Mouse (Mus musculus): ENCODE measurements around the gene Syt2. TPM values are rescaled to one million over a fixed set of nuclear protein-coding genes. Genes with fewer than 3 reads are reported as not detected.
A peak's percentile ranks its signal among the peaks of the same experiment; 100 is the strongest.

Gene Syt2
- polyA plus RNA-seq, 1 experiment from 2014 or later = 2.9 TPM

- WGBS = 18% methylated on average over 3 of the region's 3 CpGs
- Histone ChIP-seq H3K4me3 (ENCODE audit: low read depth, low read length) (no peak overlapping the region), H3K27ac (ENCODE audit: low read depth, low read length) (no peak overlapping the region), H3K36me3 (ENCODE audit: control insufficient read depth, insufficient read depth, low read length) (no peaks in the 10 kb centered on the region), H3K27me3 (ENCODE audit: control insufficient read depth, insufficient read depth, low read length) (peaks cover 19% of the 10 kb centered on the region), H3K9me3 (ENCODE audit: control insufficient read depth, low read length) (no peaks in the 10 kb centered on the region), H3K4me1 (ENCODE audit: control insufficient read depth, insufficient read depth, low read length) (0 out of 2 replicates have a peak, but pooled peaks cover 6% of the 10 kb centered on the region), H3K4me2 (ENCODE audit: low read depth) (no peak overlapping the region), H3K9ac (ENCODE audit: low read length) (no peak overlapping the region)
- ATAC-seq (ENCODE audit: insufficient read depth, low FRiP score, low TSS enrichment) (no peak), DNase-seq (ENCODE audit: low spot score) (no peak)
Observed at GRCm38 (mm10) chr1:134641507-134641906, 5.0 kb upstream of the Syt2 start.

DNA sequence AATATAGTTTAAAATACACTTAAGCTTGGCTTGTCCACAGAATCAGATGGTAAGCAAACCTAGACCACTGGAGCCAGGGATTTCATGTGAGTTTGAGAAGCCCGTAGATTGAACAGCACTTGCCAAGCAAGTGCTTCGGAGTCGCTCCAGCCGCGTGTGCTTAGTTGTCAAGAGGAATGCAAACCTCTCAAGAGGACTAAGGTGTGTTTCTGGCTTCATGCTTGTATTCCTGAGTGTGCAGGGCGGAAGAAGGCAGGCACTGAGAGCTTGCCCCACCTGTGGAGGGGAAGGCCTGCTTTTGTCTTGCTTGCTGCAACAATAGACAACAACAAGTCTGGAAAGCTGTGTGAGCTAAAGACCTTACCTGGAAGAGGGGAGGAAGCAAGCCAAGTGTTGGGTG lies 2.8 kb upstream of the Syt2 start:
- ATAC-seq (ENCODE audit: insufficient read depth, low FRiP score, low TSS enrichment) = no peak
- Histone ChIP-seq H3K4me3 (ENCODE audit: low read depth, low read length) (no peak overlapping the region), H3K36me3 (ENCODE audit: control insufficient read depth, insufficient read depth, low read length) (no peaks in the 10 kb centered on the region), H3K27me3 (ENCODE audit: control insufficient read depth, insufficient read depth, low read length) (peaks cover 41% of the 10 kb centered on the region), H3K9me3 (ENCODE audit: control insufficient read depth, low read length) (no peaks in the 10 kb centered on the region), H3K27ac (ENCODE audit: low read depth, low read length) (no peak overlapping the region), H3K9ac (ENCODE audit: low read length) (no peak overlapping the region), H3K4me1 (ENCODE audit: control insufficient read depth, insufficient read depth, low read length) (0 out of 2 replicates have a peak, but pooled peaks cover 10% of the 10 kb centered on the region), H3K4me2 (ENCODE audit: low read depth) (no peak overlapping the region)
- no peak for DNase-seq (ENCODE audit: low spot score)
- 78% methylated on average over 6 of the region's 6 CpGs for WGBS

DNA sequence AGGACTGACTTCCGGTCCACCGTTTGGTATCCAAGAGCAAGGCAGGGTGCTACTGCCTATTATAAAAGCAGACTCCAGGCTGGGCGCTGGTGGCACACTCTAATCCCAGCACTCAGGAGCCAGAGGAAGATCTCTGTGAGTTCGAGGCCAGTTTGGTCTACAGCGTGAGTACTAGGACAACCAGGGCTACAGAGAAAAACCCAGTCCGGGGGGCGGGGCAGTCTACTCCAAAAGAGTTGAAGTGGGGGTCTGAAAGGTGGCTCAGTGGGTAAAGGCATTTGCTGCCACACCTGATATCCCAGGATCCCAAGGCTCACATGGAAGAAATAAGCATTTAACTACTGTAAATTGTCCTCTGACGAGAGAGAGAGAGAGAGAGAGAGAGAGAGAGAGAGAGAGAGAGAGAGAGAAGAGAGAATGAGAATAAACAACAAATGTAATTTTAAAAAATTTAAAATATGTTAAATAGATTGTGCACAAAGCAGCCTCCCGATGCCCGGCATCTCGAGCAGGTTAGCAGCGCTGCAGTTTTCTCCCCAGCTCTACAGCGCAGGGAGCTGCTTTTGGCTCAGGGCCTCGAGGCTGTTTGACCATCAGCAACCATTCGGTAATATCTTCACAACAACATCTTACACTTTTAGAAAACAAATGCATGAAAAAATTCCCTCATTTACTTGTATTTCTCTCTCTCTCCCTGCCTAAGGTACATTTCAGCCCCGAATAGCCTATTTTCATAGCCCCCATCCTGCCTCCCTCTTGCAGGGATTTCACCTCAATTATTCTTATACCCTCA lies 873 bp upstream of the Syt2 start:
- Histone ChIP-seq H3K27ac (ENCODE audit: low read depth, low read length) (no peak overlapping the region), H3K4me2 (ENCODE audit: low read depth) (peak overlapping the region; percentile 77), H3K4me3 (ENCODE audit: low read depth, low read length) (peak overlapping the region; percentile 43), H3K9me3 (ENCODE audit: control insufficient read depth, low read length) (no peaks in the 10 kb centered on the region), H3K36me3 (ENCODE audit: control insufficient read depth, insufficient read depth, low read length) (no peaks in the 10 kb centered on the region), H3K9ac (ENCODE audit: low read length) (no peak overlapping the region), H3K27me3 (ENCODE audit: control insufficient read depth, insufficient read depth, low read length) (peaks cover 45% of the 10 kb centered on the region), H3K4me1 (ENCODE audit: control insufficient read depth, insufficient read depth, low read length) (0 out of 2 replicates have a peak, but pooled peaks cover 10% of the 10 kb centered on the region)
- DNase-seq (ENCODE audit: low spot score) (no peak), ATAC-seq (ENCODE audit: insufficient read depth, low FRiP score, low TSS enrichment) (no peak)
- 23% methylated on average over 16 of the region's 16 CpGs for WGBS

DNA sequence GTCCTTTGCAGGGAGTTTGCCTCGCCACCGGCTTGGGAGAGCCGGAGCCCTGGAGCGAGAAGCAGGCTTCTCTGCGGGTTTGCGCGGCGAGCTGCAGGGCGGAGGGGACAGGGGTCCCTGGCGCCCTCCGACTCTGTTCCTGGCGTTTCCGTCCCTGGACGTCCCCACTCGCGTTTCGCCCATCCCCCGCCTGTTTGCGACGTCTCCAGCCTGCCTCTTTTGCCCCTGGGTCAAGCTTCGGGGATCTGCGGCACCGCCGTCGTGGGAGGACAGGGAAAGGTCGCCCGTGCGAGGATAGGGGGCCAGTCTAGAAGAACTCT lies 446 bp downstream of the Syt2 start:
- peak overlapping the region; percentile 26 for H3K9ac ChIP-seq (ENCODE audit: low read length)
- under 1% methylated on average over 28 of the region's 28 CpGs for whole genome bisulfite sequencing
- peaks cover 45% of the 10 kb centered on the region for H3K27me3 ChIP-seq (ENCODE audit: control insufficient read depth, insufficient read depth, low read length)
- H3K4me3 ChIP-seq (ENCODE audit: low read depth, low read length) = peak overlapping the region; percentile 43
- H3K4me1 ChIP-seq (ENCODE audit: control insufficient read depth, insufficient read depth, low read length) = 0 out of 2 replicates have a peak, but pooled peaks cover 10% of the 10 kb centered on the region
- H3K9me3 ChIP-seq (ENCODE audit: control insufficient read depth, low read length) = no peaks in the 10 kb centered on the region
- peak overlapping the region; percentile 77 for H3K4me2 ChIP-seq (ENCODE audit: low read depth)
- DNase-seq (ENCODE audit: low spot score) = no peak
- no peaks in the 10 kb centered on the region for H3K36me3 ChIP-seq (ENCODE audit: control insufficient read depth, insufficient read depth, low read length)
- H3K27ac ChIP-seq (ENCODE audit: low read depth, low read length) = no peak overlapping the region
- ATAC-seq (ENCODE audit: insufficient read depth, low FRiP score, low TSS enrichment) = no peak

GRCm38 (mm10) chr1:134647591-134647990 lies 1.1 kb downstream of the Syt2 start:
- Histone ChIP-seq H3K4me1 (ENCODE audit: control insufficient read depth, insufficient read depth, low read length) (0 out of 2 replicates have a peak, but pooled peaks cover 10% of the 10 kb centered on the region), H3K9ac (ENCODE audit: low read length) (no peak overlapping the region), H3K4me2 (ENCODE audit: low read depth) (no peak overlapping the region), H3K27ac (ENCODE audit: low read depth, low read length) (no peak overlapping the region), H3K9me3 (ENCODE audit: control insufficient read depth, low read length) (no peaks in the 10 kb centered on the region), H3K4me3 (ENCODE audit: low read depth, low read length) (no peak overlapping the region), H3K36me3 (ENCODE audit: control insufficient read depth, insufficient read depth, low read length) (no peaks in the 10 kb centered on the region), H3K27me3 (ENCODE audit: control insufficient read depth, insufficient read depth, low read length) (peaks cover 45% of the 10 kb centered on the region)
- no peak for ATAC-seq (ENCODE audit: insufficient read depth, low FRiP score, low TSS enrichment)
- DNase-seq (ENCODE audit: low spot score) = no peak
- WGBS = 22% methylated on average over 7 of the region's 7 CpGs

- Histone ChIP-seq H3K4me2 (ENCODE audit: low read depth) (no peak overlapping the region), H3K27me3 (ENCODE audit: control insufficient read depth, insufficient read depth, low read length) (peaks cover 33% of the 10 kb centered on the region), H3K4me1 (ENCODE audit: control insufficient read depth, insufficient read depth, low read length) (0 out of 2 replicates have a peak, but pooled peaks cover 9% of the 10 kb centered on the region), H3K9ac (ENCODE audit: low read length) (no peak overlapping the region), H3K36me3 (ENCODE audit: control insufficient read depth, insufficient read depth, low read length) (no peaks in the 10 kb centered on the region), H3K4me3 (ENCODE audit: low read depth, low read length) (no peak overlapping the region), H3K9me3 (ENCODE audit: control insufficient read depth, low read length) (no peaks in the 10 kb centered on the region), H3K27ac (ENCODE audit: low read depth, low read length) (no peak overlapping the region)
- ATAC-seq (ENCODE audit: insufficient read depth, low FRiP score, low TSS enrichment) = no peak
- no peak for DNase-seq (ENCODE audit: low spot score)
- WGBS = 89% methylated on average over 5 of the region's 5 CpGs
Observed at GRCm38 (mm10) chr1:134650816-134651215, 4.3 kb downstream of the Syt2 start.

DNA sequence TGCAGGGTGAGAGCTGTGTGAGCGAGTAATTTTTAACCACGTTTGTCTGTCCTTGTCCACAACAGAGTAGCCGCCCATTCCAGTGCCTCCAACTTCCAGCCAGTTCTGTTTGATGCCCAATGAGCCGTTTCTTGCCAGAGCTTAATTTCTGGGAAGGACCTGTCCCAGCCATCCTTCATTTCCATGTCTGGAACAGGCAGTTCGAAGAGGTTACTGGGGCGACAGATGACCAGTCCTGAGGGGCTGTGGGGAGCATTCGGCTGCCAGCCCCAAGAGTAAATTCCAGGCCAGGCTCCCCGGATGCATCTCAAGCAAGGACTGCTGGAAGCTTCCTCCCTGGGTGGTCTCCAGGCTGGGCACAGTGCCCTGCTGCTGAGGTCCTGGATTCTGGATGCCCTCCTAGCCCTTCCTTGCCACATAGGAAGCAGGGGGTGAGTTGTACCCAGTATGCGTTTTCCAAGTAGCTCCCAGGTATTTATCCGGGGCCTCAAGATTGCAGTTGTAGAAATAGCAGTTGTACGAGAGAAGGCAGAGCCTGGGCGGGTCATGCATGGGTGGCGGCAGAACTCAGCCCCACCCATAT lies 4.9 kb downstream of the Syt2 start:
- H3K9ac ChIP-seq (ENCODE audit: low read length) = no peak overlapping the region
- no peak for ATAC-seq (ENCODE audit: insufficient read depth, low FRiP score, low TSS enrichment)
- no peak for DNase-seq (ENCODE audit: low spot score)
- H3K27ac ChIP-seq (ENCODE audit: low read depth, low read length) = no peak overlapping the region
- peaks cover 28% of the 10 kb centered on the region for H3K27me3 ChIP-seq (ENCODE audit: control insufficient read depth, insufficient read depth, low read length)
- 0 out of 2 replicates have a peak, but pooled peaks cover 6% of the 10 kb centered on the region for H3K4me1 ChIP-seq (ENCODE audit: control insufficient read depth, insufficient read depth, low read length)
- 55% methylated on average over 13 of the region's 13 CpGs for WGBS
- H3K36me3 ChIP-seq (ENCODE audit: control insufficient read depth, insufficient read depth, low read length) = no peaks in the 10 kb centered on the region
- no peak overlapping the region for H3K4me3 ChIP-seq (ENCODE audit: low read depth, low read length)
- H3K4me2 ChIP-seq (ENCODE audit: low read depth) = no peak overlapping the region
- H3K9me3 ChIP-seq (ENCODE audit: control insufficient read depth, low read length) = no peaks in the 10 kb centered on the region

GRCm38 (mm10) chr1:134651851-134652398 lies 5.4 kb downstream of the Syt2 start:
- ATAC-seq (ENCODE audit: insufficient read depth, low FRiP score, low TSS enrichment) (no peak), DNase-seq (ENCODE audit: low spot score) (no peak)
- no peaks in the 10 kb centered on the region for H3K36me3 ChIP-seq (ENCODE audit: control insufficient read depth, insufficient read depth, low read length)
- peaks cover 22% of the 10 kb centered on the region for H3K27me3 ChIP-seq (ENCODE audit: control insufficient read depth, insufficient read depth, low read length)
- no peak overlapping the region for H3K4me2 ChIP-seq (ENCODE audit: low read depth)
- H3K9ac ChIP-seq (ENCODE audit: low read length) = no peak overlapping the region
- WGBS = 30% methylated on average over 4 of the region's 4 CpGs
- no peak overlapping the region for H3K4me3 ChIP-seq (ENCODE audit: low read depth, low read length)
- no peak overlapping the region for H3K27ac ChIP-seq (ENCODE audit: low read depth, low read length)
- H3K9me3 ChIP-seq (ENCODE audit: control insufficient read depth, low read length) = no peaks in the 10 kb centered on the region
- 0 out of 2 replicates have a peak, but pooled peaks cover under 1% of the 10 kb centered on the region for H3K4me1 ChIP-seq (ENCODE audit: control insufficient read depth, insufficient read depth, low read length)
